Mouse (Mus musculus): ENCODE measurements at regions not wholly inside any gene's neighbourhood (a gene's known extent, or its start where the extent isn't known, plus 50 kb on each side); places are given as distances from the start of the nearest gene placed in this dataset.

GRCm38 (mm10) chr11:39477136-39477535, 1217.9 kb downstream of the Mat2b start:
- Histone ChIP-seq H3K27me3 (replicated peaks) (no peaks in the 10 kb centered on the region), H3K4me3 (no peak overlapping the region), H3K4me2 (replicated peaks) (no peak overlapping the region), H3K27ac (no peak overlapping the region), H3K9me3 (no peaks in the 10 kb centered on the region), H3K4me1 (no peaks in the 10 kb centered on the region), H3K36me3 (no peaks in the 10 kb centered on the region), H3K9ac (no peak overlapping the region)
- WGBS, result 68% methylated on average over 8 of the region's 8 CpGs
- no peak for ATAC-seq (ENCODE audit: low FRiP score, low read depth)

GRCm38 (mm10) chr11:39453329-39453952, 1241.6 kb downstream of the Mat2b start:
- Histone ChIP-seq H3K27me3 (replicated peaks) (no peaks in the 10 kb centered on the region), H3K9me3 (no peaks in the 10 kb centered on the region), H3K4me2 (replicated peaks) (no peak overlapping the region), H3K4me3 (no peak overlapping the region), H3K4me1 (no peaks in the 10 kb centered on the region), H3K9ac (no peak overlapping the region), H3K36me3 (no peaks in the 10 kb centered on the region), H3K27ac (no peak overlapping the region)
- WGBS, result 77% methylated on average over 5 of the region's 5 CpGs
- ATAC-seq (ENCODE audit: low FRiP score, low read depth), result no peak

- Histone ChIP-seq H3K4me2 (replicated peaks) (no peak overlapping the region), H3K27ac (no peak overlapping the region), H3K4me1 (no peaks in the 10 kb centered on the region), H3K9me3 (no peaks in the 10 kb centered on the region), H3K9ac (no peak overlapping the region), H3K4me3 (no peak overlapping the region), H3K27me3 (replicated peaks) (no peaks in the 10 kb centered on the region), H3K36me3 (no peaks in the 10 kb centered on the region)
- no peak for ATAC-seq (ENCODE audit: low FRiP score, low read depth)
- WGBS, result 90% methylated on average over 2 of the region's 2 CpGs
Observed at GRCm38 (mm10) chr11:39446374-39446773, 1248.6 kb downstream of the Mat2b start.

GRCm38 (mm10) chr11:39411691-39412090, 1283.3 kb downstream of the Mat2b start:
- Histone ChIP-seq H3K36me3 (no peaks in the 10 kb centered on the region), H3K27ac (no peak overlapping the region), H3K4me1 (no peaks in the 10 kb centered on the region), H3K9ac (no peak overlapping the region), H3K4me2 (replicated peaks) (no peak overlapping the region), H3K27me3 (replicated peaks) (no peaks in the 10 kb centered on the region), H3K9me3 (no peaks in the 10 kb centered on the region), H3K4me3 (no peak overlapping the region)
- no peak for ATAC-seq (ENCODE audit: low FRiP score, low read depth)
- 65% methylated on average over 2 of the region's 2 CpGs for WGBS

- Histone ChIP-seq H3K27ac (no peak overlapping the region), H3K4me2 (replicated peaks) (no peak overlapping the region), H3K4me1 (no peaks in the 10 kb centered on the region), H3K9ac (no peak overlapping the region), H3K27me3 (replicated peaks) (no peaks in the 10 kb centered on the region), H3K36me3 (no peaks in the 10 kb centered on the region), H3K9me3 (no peaks in the 10 kb centered on the region), H3K4me3 (no peak overlapping the region)
- WGBS, result 83% methylated on average over 2 of the region's 2 CpGs
- no peak for ATAC-seq (ENCODE audit: low FRiP score, low read depth)
Observed at GRCm38 (mm10) chr11:39411182-39411581, 1283.8 kb downstream of the Mat2b start.

- H3K4me2 ChIP-seq (replicated peaks), result no peak overlapping the region
Observed at GRCm38 (mm10) chr11:39364827-39365226, 1330.2 kb downstream of the Mat2b start.

GRCm38 (mm10) chr11:39350616-39351015, 1344.4 kb downstream of the Mat2b start:
- 27% methylated on average over 1 of the region's 1 CpGs for WGBS
- Histone ChIP-seq H3K4me1 (no peaks in the 10 kb centered on the region), H3K4me3 (no peak overlapping the region), H3K27ac (no peak overlapping the region), H3K4me2 (replicated peaks) (no peak overlapping the region), H3K27me3 (replicated peaks) (no peaks in the 10 kb centered on the region), H3K9ac (no peak overlapping the region), H3K9me3 (no peaks in the 10 kb centered on the region), H3K36me3 (no peaks in the 10 kb centered on the region)
- no peak for ATAC-seq (ENCODE audit: low FRiP score, low read depth)

More at GRCm38 (mm10) chr11:39364827-39365226, 1330.2 kb downstream of the Mat2b start:
- H3K27ac ChIP-seq, result no peak overlapping the region
- no peak overlapping the region for H3K4me3 ChIP-seq
- H3K27me3 ChIP-seq (replicated peaks), result no peaks in the 10 kb centered on the region
- ATAC-seq (ENCODE audit: low FRiP score, low read depth), result no peak
- H3K4me1 ChIP-seq, result no peaks in the 10 kb centered on the region
- no peaks in the 10 kb centered on the region for H3K36me3 ChIP-seq
- no peaks in the 10 kb centered on the region for H3K9me3 ChIP-seq
- no peak overlapping the region for H3K9ac ChIP-seq

Measured in neural tube, embryonic 12.5 days (tissue).